Mouse (Mus musculus) MEL (cell line): ENCODE measurements around the gene Rps15a. TPM values are rescaled to one million over a fixed set of nuclear protein-coding genes. Genes with fewer than 3 reads are reported as not detected.
A peak's percentile ranks its signal among the peaks of the same experiment; 100 is the strongest.

ENCODE experiments used
- DNase-seq: peaks from one replicate; pipeline ENCODE4 v3.0.0; 2011; ENCODE audit warnings: low read depth, low spot score
- H3K27ac ChIP-seq: 2 replicates; pipeline ENCODE4 v1.5.1; 2012; ENCODE audit warnings: low read depth, mild to moderate bottlenecking, control low read depth, low read length, moderate library complexity; ENCODE audit not compliant: control insufficient read depth
- H3K27me3 ChIP-seq, 2 experiments: fragments of 150-350 bp in 1 of 2; sonication (generic) in 1 of 2; 2 replicates each; pipeline ENCODE4 v1.6.1; 2012; ENCODE audit warnings: low read length in 2 of 2, mild to moderate bottlenecking in 2 of 2, improper control_type of control experiment in 1 of 2, moderate library complexity in 1 of 2; ENCODE audit not compliant: insufficient read depth in 2 of 2, control insufficient read depth in 1 of 2
- H3K36me3 ChIP-seq, 2 experiments: 2 replicates each; pipeline ENCODE4 v1.6.1; 2012 to 2014; ENCODE audit warnings: low read length in 2 of 2, improper control_type of control experiment in 1 of 2, inconsistent platforms in 1 of 2, mild to moderate bottlenecking in 1 of 2; ENCODE audit not compliant: insufficient read depth in 2 of 2, control insufficient read depth in 1 of 2
- H3K4me1 ChIP-seq, 2 experiments: fragments of 150-350 bp in 1 of 2; sonication (generic) in 1 of 2; 2 replicates each; pipeline ENCODE4 v1.6.1; 2012; ENCODE audit warnings: low read length in 2 of 2, improper control_type of control experiment in 1 of 2, mild to moderate bottlenecking in 1 of 2; ENCODE audit not compliant: insufficient read depth in 2 of 2, control insufficient read depth in 1 of 2
- H3K4me3 ChIP-seq, 2 experiments: fragments of 150-350 bp in 1 of 2; sonication (generic) in 1 of 2; 2 replicates each; pipeline ENCODE4 v1.5.1; 2012; ENCODE audit warnings: low read depth in 2 of 2, low read length in 2 of 2, mild to moderate bottlenecking in 2 of 2, moderate library complexity in 2 of 2, control low read depth in 1 of 2, improper control_type of control experiment in 1 of 2; ENCODE audit not compliant: control insufficient read depth in 1 of 2, insufficient read depth in 1 of 2
- H3K79me2 ChIP-seq: 2 replicates; pipeline ENCODE4 v1.6.1; 2012; ENCODE audit warnings: mild to moderate bottlenecking, low read length, moderate library complexity; ENCODE audit not compliant: control insufficient read depth, poor library complexity, insufficient read depth
- H3K9ac ChIP-seq: 2 replicates; pipeline ENCODE4 v1.6.1; 2012; ENCODE audit warnings: low read depth, mild to moderate bottlenecking, control low read depth, low read length, moderate library complexity; ENCODE audit not compliant: control insufficient read depth, poor library complexity, severe bottlenecking
- H3K9me3 ChIP-seq: fragments of 150-350 bp; sonication (generic); replicated peaks from 2 replicates; pipeline ENCODE4 v1.6.1; 2012; ENCODE audit warnings: mild to moderate bottlenecking, low read length, improper control_type of control experiment, moderate library complexity; ENCODE audit not compliant: insufficient read depth
- BHLHE40 ChIP-seq: IDR thresholded peaks from 2 replicates; pipeline ENCODE4 v1.6.1; 2012; ENCODE audit warnings: low read depth, mild to moderate bottlenecking, inconsistent platforms, low read length, improper control_type of control experiment, borderline replicate concordance
- CHD1 ChIP-seq: IDR thresholded peaks from 2 replicates; pipeline ENCODE4 v1.6.1; 2012; ENCODE audit warnings: low read depth, mild to moderate bottlenecking, inconsistent platforms, low read length, improper control_type of control experiment
- CHD2 ChIP-seq: IDR thresholded peaks from 2 replicates; pipeline ENCODE4 v1.6.1; 2011; ENCODE audit warnings: low read length, improper control_type of control experiment
- E2F4 ChIP-seq: IDR thresholded peaks from 2 replicates; pipeline ENCODE4 v1.6.1; 2011; ENCODE audit warnings: low read depth, low read length, improper control_type of control experiment, borderline replicate concordance
- ELF1 ChIP-seq: IDR thresholded peaks from 2 replicates; pipeline ENCODE4 v1.6.1; 2014; ENCODE audit warnings: low read depth, mild to moderate bottlenecking, inconsistent platforms, low read length, improper control_type of control experiment, moderate library complexity
- EP300 ChIP-seq, 2 experiments: IDR thresholded peaks; 2 replicates each; pipeline ENCODE4 v1.6.1; 2011; ENCODE audit warnings: improper control_type of control experiment in 2 of 2, low read length in 2 of 2, low read depth in 1 of 2, mild to moderate bottlenecking in 1 of 2
- ETS1 ChIP-seq: IDR thresholded peaks from 2 replicates; pipeline ENCODE4 v1.6.1; 2012; ENCODE audit warnings: low read depth, mild to moderate bottlenecking, inconsistent platforms, low read length, improper control_type of control experiment, moderate library complexity
- GATA1 ChIP-seq: IDR thresholded peaks from 2 replicates; pipeline ENCODE4 v1.6.1; 2011; ENCODE audit warnings: low read depth, low read length, improper control_type of control experiment
- HCFC1 ChIP-seq: IDR thresholded peaks from 2 replicates; pipeline ENCODE4 v1.6.1; 2012; ENCODE audit warnings: low read depth, mild to moderate bottlenecking, inconsistent platforms, low read length, improper control_type of control experiment, moderate library complexity
- JUND ChIP-seq: IDR thresholded peaks from 2 replicates; pipeline ENCODE4 v1.6.1; 2011; ENCODE audit warnings: low read depth, mild to moderate bottlenecking, improper control_type of control experiment, low read length
- KAT2A ChIP-seq: conservative IDR thresholded peaks from 2 replicates; pipeline ENCODE4 v1.6.1; 2012; ENCODE audit warnings: low read depth, low read length, improper control_type of control experiment, inconsistent platforms
- MAFK ChIP-seq: IDR thresholded peaks from 2 replicates; pipeline ENCODE4 v1.6.1; 2011; ENCODE audit warnings: low read depth, mild to moderate bottlenecking, low read length, improper control_type of control experiment, borderline replicate concordance
- MAX ChIP-seq: IDR thresholded peaks from 2 replicates; pipeline ENCODE4 v1.6.1; 2011; ENCODE audit warnings: low read length, improper control_type of control experiment
- MAZ ChIP-seq: IDR thresholded peaks from 2 replicates; pipeline ENCODE4 v1.6.1; 2012; ENCODE audit warnings: low read depth, mild to moderate bottlenecking, inconsistent platforms, low read length, improper control_type of control experiment
- MEF2A ChIP-seq: IDR thresholded peaks from 2 replicates; pipeline ENCODE4 v1.6.1; 2014; ENCODE audit warnings: low read depth, mild to moderate bottlenecking, inconsistent platforms, low read length, improper control_type of control experiment; ENCODE audit not compliant: poor library complexity, insufficient replicate concordance, severe bottlenecking; ENCODE audit errors: extremely low read depth
- MXI1 ChIP-seq: IDR thresholded peaks from 2 replicates; pipeline ENCODE4 v1.6.1; 2011; ENCODE audit warnings: mild to moderate bottlenecking, low read depth, low read length, improper control_type of control experiment
- MYB ChIP-seq: IDR thresholded peaks from 2 replicates; pipeline ENCODE4 v1.6.1; 2011; ENCODE audit warnings: mild to moderate bottlenecking, low read depth, low read length, improper control_type of control experiment
- MYC ChIP-seq: IDR thresholded peaks from 2 replicates; pipeline ENCODE4 v1.6.1; 2011; ENCODE audit warnings: low read depth, mild to moderate bottlenecking, low read length, improper control_type of control experiment, moderate library complexity
- NELFE ChIP-seq: IDR thresholded peaks from 2 replicates; pipeline ENCODE4 v1.6.1; 2011; ENCODE audit warnings: low read depth, low read length, improper control_type of control experiment
- NRF1 ChIP-seq: IDR thresholded peaks from 2 replicates; pipeline ENCODE4 v1.6.1; 2014; ENCODE audit warnings: low read depth, mild to moderate bottlenecking, inconsistent platforms, low read length, improper control_type of control experiment, moderate library complexity; ENCODE audit not compliant: poor library complexity, insufficient read depth, severe bottlenecking
- POLR2A ChIP-seq, 2 experiments: IDR thresholded peaks; 2 replicates each; pipeline ENCODE4 v1.6.1; 2011 to 2012; ENCODE audit warnings: low read length in 2 of 2, mild to moderate bottlenecking in 2 of 2, control low read depth in 1 of 2, improper control_type of control experiment in 1 of 2, low read depth in 1 of 2, moderate library complexity in 1 of 2; ENCODE audit not compliant: control insufficient read depth in 1 of 2, insufficient read depth in 1 of 2, poor library complexity in 1 of 2
- POLR2AphosphoS2 ChIP-seq: IDR thresholded peaks from 2 replicates; pipeline ENCODE4 v1.6.1; 2011; ENCODE audit warnings: low read length, improper control_type of control experiment
- POLR2AphosphoS5 ChIP-seq: IDR thresholded peaks from 2 replicates; pipeline ENCODE4 v1.6.1; 2012; ENCODE audit warnings: low read depth, borderline replicate concordance, mild to moderate bottlenecking, inconsistent platforms, low read length, moderate library complexity, mixed read lengths
- RAD21 ChIP-seq: IDR thresholded peaks from 2 replicates; pipeline ENCODE4 v1.6.1; 2011; ENCODE audit warnings: mild to moderate bottlenecking, low read depth, low read length, improper control_type of control experiment
- SIN3A ChIP-seq: IDR thresholded peaks from 2 replicates; pipeline ENCODE4 v1.6.1; 2012; ENCODE audit warnings: low read length, improper control_type of control experiment, inconsistent platforms
- SMC3 ChIP-seq: IDR thresholded peaks from 2 replicates; pipeline ENCODE4 v1.6.1; 2011; ENCODE audit warnings: low read depth, low read length, improper control_type of control experiment
- TAL1 ChIP-seq: IDR thresholded peaks from 2 replicates; pipeline ENCODE4 v1.6.1; 2012; ENCODE audit warnings: mild to moderate bottlenecking, inconsistent platforms, low read length, moderate library complexity, mixed read lengths
- TBP ChIP-seq: IDR thresholded peaks from 2 replicates; pipeline ENCODE4 v1.8.0; 2011; ENCODE audit warnings: low read depth, low read length, improper control_type of control experiment
- TCF12 ChIP-seq: IDR thresholded peaks from 2 replicates; pipeline ENCODE4 v1.6.1; 2014; ENCODE audit warnings: low read depth, mild to moderate bottlenecking, inconsistent platforms, low read length, improper control_type of control experiment, moderate library complexity
- UBTF ChIP-seq: IDR thresholded peaks from 2 replicates; pipeline ENCODE4 v1.6.1; 2012; ENCODE audit warnings: low read depth, mild to moderate bottlenecking, inconsistent platforms, low read length, improper control_type of control experiment, moderate library complexity, borderline replicate concordance; ENCODE audit not compliant: insufficient read depth
- USF1 ChIP-seq: IDR thresholded peaks from 2 replicates; pipeline ENCODE4 v1.6.1; 2014; ENCODE audit warnings: low read depth, mild to moderate bottlenecking, inconsistent platforms, low read length, improper control_type of control experiment, moderate library complexity
- USF2 ChIP-seq, 2 experiments: IDR thresholded peaks; 2 replicates each; pipeline ENCODE4 v1.6.1; 2011 to 2012; ENCODE audit warnings: improper control_type of control experiment in 2 of 2, low read length in 2 of 2, borderline replicate concordance in 1 of 2, inconsistent platforms in 1 of 2, low read depth in 1 of 2, mild to moderate bottlenecking in 1 of 2; ENCODE audit not compliant: insufficient read depth in 1 of 2
- ZC3H11A ChIP-seq: IDR thresholded peaks from 2 replicates; pipeline ENCODE4 v1.6.1; 2012; ENCODE audit warnings: low read depth, mild to moderate bottlenecking, inconsistent platforms, low read length, improper control_type of control experiment
- ZKSCAN1 ChIP-seq: IDR thresholded peaks from 2 replicates; pipeline ENCODE4 v1.6.1; 2012; ENCODE audit warnings: low read depth, mild to moderate bottlenecking, inconsistent platforms, low read length, improper control_type of control experiment, moderate library complexity
- ZMIZ1 ChIP-seq: IDR thresholded peaks from 2 replicates; pipeline ENCODE4 v1.6.1; 2012; ENCODE audit warnings: low read depth, mild to moderate bottlenecking, inconsistent platforms, low read length, improper control_type of control experiment, moderate library complexity
- ZNF384 ChIP-seq: IDR thresholded peaks from 2 replicates; pipeline ENCODE4 v1.6.1; 2012; ENCODE audit warnings: low read depth, mild to moderate bottlenecking, inconsistent platforms, low read length, improper control_type of control experiment
- polyA plus RNA-seq, 2 experiments: library from polyadenylated mRNA; stranded (reverse) in 1 of 2; unstranded in 1 of 2; fragments of >175 nt in 1 of 2; fragments of >200 nt in 1 of 2; gene quantifications; 2 replicates each; pipeline versions ENCODE4 v1.2.1 to v1.2.4; 2012; ENCODE audit warnings: low replicate concordance in 2 of 2, low read depth in 1 of 2; ENCODE audit not compliant: insufficient read length in 2 of 2, insufficient read depth in 1 of 2, missing spikeins in 1 of 2
- total RNA-seq: library from RNA; depleted of rRNA; stranded (reverse); fragments of 300-350 nt; gene quantifications from 2 replicates; pipeline ENCODE4 v1.2.3, GENCODE M21; 2012; rRNA removed

Gene Rps15a
- total RNA-seq (2,275 and 2,420 TPM in 2 replicates), polyA plus RNA-seq (100 to 1,000 TPM in 1 of 2 experiments, not detected in 1; 589 TPM)

- Histone ChIP-seq H3K36me3 (peaks cover 29 to 55% of the 10 kb centered on the region in 2 experiments), H3K4me1 (peaks cover 15 to 26% of the 10 kb centered on the region in 2 experiments)
- TF ChIP-seq BHLHE40 (no peak), CHD1 (no peak; the same call in none of the 2 replicates), MEF2A (no peak), ZNF384 (peak; percentile 96), POLR2AphosphoS5 (peak; percentile 65; the same call in 1 of the 2 replicates), TAL1 (no peak), ZMIZ1 (peak; percentile 86), NRF1 (no peak), GATA1 (no peak), RAD21 (no peak), MYB (no peak), POLR2AphosphoS2 (peak; percentile 88), KAT2A (peak; percentile 76), JUND (no peak), E2F4 (no peak), ETS1 (peak; percentile 45; the same call in 1 of the 2 replicates), ZC3H11A (no peak), CHD2 (peak; percentile 95), TCF12 (peak; percentile 71), EP300 (IDR thresholded peaks at IDR 0.05; ENCODE audit: low read depth in 1 of 2, low read length in 2 of 2) (no peak), MYC (peak; percentile 95), POLR2A (IDR thresholded peaks at IDR 0.05; ENCODE audit: control insufficient read depth in 1 of 2, insufficient read depth in 1 of 2, low read depth in 1 of 2, low read length in 2 of 2, poor library complexity in 1 of 2) (peak; percentile 64 to 91), ZKSCAN1 (no peak), MAFK (no peak), SIN3A (peak; percentile 75), MAZ (no peak), ELF1 (0 out of 2 replicates have a peak, but pooled peaks have one; percentile 54), UBTF (no peak), SMC3 (no peak), USF1 (no peak), MAX (peak; percentile 86; the same call in 1 of the 2 replicates), USF2 (IDR thresholded peaks at IDR 0.05; ENCODE audit: borderline replicate concordance in 1 of 2, insufficient read depth in 1 of 2, low read depth in 1 of 2, low read length in 2 of 2) (no peak), TBP (peak; percentile 97), MXI1 (peak; percentile 80), HCFC1 (peak; percentile 87), NELFE (peak; percentile 98)
Measured at GRCm38 (mm10) chr7:118115877-118116568, at the start of gene Rps15a. Gene Rps15a (minus strand): TSS chr7:118116188.

More at GRCm38 (mm10) chr7:118115877-118116568, at the start of gene Rps15a:
- Histone ChIP-seq H3K9me3 (no peaks in the 10 kb centered on the region), H3K27me3 (no peaks in the 10 kb centered on the region), H3K4me3 (peak within 1 kb of the TSS; percentile 79 to 95), H3K27ac (peak within 1 kb of the TSS; percentile 88), H3K9ac (peak within 1 kb of the TSS; percentile 96), H3K79me2 (peaks cover 52% of the 10 kb centered on the region)
- DNase-seq = peak; percentile 96
